Mouse (Mus musculus): ENCODE measurements around the gene Cpsf7. TPM values are rescaled to one million over a fixed set of nuclear protein-coding genes. Genes with fewer than 3 reads are reported as not detected.

Cpsf7 gene
- total RNA-seq (2021) = 10 to 100 TPM; 90.2 to 90.6 TPM
- long read RNA-seq, experiment 1, partial matches to known transcripts = 6 of 16 reads
- long read RNA-seq, experiment 1, other reads (novel, unspliced or antisense) = 9 of 16 reads
- long read RNA-seq, experiment 2, partial matches to known transcripts = 27 of 53 reads
- long read RNA-seq, experiment 2, other reads (novel, unspliced or antisense) = 25 of 53 reads

DNA sequence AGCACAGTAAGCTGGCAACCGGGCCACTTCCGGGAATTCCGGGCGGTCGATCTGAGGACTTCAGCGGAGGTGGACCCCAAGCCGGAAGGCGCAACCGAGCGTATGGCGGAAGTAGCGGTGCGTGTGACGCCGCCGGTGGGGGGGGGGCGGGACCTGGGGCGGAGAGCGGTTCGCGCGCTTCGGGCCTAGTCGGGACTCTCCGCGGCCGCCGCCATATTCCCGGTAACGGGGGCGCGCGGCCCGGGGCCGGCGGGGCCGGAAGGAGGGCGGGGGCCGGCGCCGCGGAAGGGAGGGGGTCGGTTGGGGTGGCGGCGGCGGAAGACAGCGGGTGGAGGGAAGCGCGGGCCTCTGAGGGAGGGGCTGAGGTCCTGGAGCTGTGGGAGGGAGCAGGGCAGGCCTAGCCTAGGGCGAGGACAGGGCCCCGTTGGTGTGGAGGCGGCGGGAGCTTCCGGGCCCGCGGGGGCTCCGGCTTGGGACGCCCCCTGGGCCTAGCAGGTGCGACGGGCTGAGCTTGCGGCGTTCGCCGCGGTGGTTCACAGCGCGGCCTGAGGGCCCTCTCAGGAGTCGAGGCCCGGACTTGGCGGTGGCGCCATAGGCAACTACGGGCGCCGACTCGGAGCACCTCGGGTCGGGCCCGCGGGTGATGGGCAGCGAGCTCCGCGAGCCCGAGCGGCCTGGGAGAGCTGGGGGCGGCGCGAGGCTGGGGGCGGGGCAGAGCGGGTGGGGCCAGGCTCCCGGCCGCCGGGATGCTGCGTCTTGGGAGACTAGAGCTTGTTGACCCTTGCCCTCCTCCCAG, at the start of gene Cpsf7:
Cpsf7 (plus strand) TSS at position 161 of the 796 bp plus-strand sequence.
- DNase-seq (ENCODE audit: low spot score in 2 of 2) = peak; percentile 67 to 82

DNA sequence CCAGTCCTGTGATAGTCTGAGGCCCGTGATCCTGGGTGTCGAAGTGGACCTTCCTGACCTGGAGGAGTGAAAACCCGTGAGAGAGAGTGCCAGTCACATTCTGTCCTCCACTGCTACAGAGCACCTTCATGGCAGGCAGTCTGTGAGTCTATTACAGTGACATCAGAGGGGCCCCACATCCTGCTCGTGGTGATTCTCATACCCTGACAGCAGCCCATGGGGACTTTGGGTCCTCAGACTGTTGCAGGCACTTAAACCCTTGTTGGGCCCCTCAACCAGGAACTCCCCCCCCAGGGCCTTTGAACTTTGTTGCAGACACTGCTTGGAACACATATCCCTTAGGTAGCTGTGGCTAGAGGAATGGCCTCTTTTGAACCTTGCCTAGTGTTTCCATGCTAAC, 45.5 kb upstream of the Cpsf7 start:
- no peak for DNase-seq (ENCODE audit: low spot score in 2 of 2)

DNA sequence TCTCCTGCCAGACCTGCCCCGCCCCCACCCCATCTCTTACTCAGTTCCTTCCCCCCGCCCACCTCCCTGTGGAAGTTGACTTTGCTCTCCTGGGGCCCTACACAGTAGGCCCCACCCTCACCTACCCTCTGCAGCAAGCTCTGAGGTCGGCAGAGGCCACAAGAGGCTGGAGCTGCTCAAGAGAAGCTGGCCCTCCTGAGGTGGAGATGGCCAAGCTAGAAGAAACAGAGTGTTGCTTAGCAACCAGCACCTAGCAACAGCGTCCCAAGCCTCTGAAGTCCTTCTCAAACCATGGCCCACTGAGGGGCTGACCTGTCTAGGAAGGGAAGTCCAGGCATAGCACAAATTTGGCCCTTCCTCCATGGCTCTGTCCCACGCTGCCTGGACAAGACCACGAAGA, 42.4 kb upstream of the Cpsf7 start, which contains the start of gene Ppp1r32:
Ppp1r32 (minus strand) TSS at position 226 of the 400 bp plus-strand sequence.
- DNase-seq (ENCODE audit: low spot score in 2 of 2) = no peak

DNA sequence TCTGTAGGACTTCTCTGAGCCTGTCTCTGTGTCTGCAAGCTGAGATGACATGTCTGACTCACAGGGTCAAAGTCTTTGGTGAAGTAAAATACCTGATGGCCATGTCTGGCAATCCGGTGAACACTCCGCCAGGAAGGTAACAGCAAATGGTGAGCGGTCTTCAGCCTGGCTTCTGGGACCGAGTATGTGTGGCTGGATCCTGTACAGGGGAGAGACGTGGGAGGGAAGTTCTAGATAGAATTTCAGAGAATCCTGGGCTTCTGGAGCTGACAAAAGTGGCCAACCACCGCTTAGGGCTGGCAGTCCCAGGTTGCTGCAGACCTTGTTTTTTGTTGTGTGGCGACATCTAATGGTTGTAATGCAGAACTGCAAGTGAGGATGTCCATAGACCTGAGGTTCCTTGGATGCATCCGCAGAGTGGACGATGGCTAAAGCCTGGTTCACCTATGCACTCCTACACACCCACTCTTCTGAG, 38.8 kb upstream of the Cpsf7 start:
- no peak for DNase-seq (ENCODE audit: low spot score in 2 of 2)

DNA sequence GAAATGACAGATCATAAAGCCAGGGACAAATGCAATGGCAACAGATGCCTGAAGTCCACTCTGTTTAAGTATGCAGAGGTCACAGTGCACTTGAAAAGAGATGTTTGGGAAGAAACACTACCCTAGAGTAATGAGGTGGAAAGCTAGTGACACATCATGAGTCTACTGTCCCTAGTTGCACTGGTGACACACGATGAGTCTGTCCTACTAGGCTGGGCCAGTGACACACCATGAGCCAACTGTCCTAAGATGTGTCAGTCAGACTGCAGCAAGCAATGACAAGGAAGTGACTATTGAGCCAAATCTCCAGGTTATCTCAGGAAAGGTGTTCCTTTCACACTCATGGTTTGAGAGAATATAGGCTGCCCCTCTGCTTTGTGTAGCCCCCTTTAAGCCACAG, 29.4 kb upstream of the Cpsf7 start:
- no peak for DNase-seq (ENCODE audit: low spot score in 2 of 2)

DNA sequence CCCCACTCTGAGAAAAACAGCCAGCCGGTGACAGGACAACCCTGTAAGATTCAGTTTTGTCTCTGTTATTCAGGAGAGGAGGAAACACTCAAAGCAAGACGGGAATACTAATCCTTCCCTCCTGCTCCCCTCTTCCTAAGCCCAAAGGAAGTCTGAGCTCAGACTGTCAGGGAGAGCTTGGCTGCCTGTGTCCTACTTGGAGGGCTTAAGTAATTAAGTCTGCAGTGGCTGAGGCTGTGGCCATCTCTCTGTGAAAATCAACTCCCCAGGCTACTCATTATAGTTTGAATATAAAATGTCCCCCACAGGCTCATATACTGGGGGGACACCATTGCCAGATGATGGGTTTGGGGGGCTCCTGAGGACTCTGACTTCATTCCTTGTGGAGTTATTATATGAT, 28.1 kb upstream of the Cpsf7 start:
- DNase-seq (ENCODE audit: low spot score in 2 of 2) = no peak

DNA sequence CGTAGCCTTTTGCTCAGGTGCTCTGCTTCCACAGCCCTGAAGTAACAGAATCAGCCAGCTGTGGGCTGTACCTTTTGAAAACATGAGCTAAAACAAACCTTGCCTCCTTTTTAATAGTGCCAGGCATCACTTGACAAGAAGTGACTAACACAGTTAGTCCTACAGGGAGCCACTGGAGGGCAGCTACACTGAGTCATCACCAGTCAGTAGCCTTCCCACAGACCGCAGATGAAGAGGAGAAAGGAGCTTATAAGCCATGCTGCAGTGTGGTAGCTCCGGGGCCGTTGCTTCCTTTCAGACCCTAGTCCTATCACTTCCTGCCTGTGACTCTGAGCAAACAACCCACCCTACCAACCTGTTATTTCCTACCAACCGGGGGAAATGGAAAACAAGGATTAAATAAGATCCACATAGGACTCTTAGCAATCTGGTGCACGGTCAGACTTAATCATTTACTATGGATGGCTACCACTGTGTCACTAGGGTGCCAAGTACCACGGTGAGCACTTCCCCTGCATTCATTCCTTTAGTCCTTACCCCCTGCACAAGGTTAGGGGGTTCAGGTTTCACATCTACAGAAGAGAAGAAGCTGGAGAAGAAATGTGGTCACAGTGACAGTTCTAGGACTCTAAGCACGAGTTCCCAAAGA, 27.4 kb upstream of the Cpsf7 start:
- DNase-seq (ENCODE audit: low spot score in 2 of 2) = no peak

DNA sequence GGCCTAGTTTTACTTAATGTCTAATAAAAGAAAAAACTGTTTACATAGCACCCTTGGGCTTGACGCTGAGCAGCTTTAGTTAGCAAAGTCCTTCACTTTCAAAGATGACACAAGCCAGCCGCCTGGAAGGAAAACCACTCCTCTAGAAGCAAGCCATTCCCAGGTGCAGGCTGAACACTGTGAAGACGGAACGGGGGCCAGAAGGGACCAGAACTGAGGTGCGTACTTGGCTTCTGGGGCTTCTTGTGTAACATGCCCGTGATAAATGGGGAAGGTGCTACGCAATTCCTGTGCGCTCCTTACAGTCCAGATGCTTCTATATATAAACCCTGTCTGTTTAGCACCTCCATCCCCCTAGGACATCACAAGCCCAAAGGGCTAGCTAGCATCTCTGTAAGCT, 24.5 kb upstream of the Cpsf7 start:
- DNase-seq (ENCODE audit: low spot score in 2 of 2) = no peak

DNA sequence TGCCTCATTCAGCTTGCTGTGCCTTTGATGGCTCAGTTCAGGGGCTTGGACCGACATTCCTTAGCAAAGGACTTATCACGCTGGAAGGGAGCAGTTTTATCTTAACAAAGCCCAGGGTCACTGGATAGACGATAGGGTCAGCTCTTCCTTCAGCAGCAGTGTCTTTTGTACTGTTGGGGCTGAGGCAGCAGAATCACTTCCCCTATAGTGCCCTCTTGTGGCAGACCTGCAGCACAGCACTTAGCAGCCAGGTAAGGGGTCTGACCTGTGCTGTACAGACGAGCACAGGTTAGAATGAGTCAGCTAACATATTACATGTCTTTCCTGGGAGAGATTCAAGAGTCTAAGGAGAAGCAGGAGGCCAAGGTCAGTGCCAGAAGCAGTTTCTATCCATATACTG, 22.5 kb upstream of the Cpsf7 start:
- no peak for DNase-seq (ENCODE audit: low spot score in 2 of 2)

DNA sequence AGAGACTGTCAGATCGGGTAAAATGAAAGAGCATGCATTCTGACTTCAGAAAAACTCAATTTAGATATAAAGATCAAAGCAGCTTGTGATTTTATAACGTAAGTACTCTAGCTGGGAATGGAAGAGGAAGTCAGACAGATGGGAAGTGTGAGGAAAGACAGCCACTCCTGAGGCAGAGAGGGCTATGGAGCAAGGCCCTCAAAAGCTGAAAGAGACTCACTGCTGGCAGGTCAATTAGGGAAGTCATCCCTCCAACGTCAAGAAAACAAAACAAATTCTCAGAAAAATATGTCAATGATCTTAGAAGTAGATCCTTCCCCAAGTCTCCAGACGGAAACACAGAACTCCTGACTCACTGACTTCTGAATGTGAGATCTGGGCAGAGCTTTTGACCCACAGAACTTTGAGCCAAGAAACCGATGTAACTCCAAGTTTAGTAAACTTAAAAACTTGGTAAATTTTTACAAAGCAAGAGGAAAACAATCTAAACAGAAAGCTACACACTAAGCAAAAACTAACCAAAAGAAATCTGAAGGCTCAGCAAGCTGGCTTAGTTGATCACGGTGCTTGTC, 14.2 kb upstream of the Cpsf7 start:
- no peak for DNase-seq (ENCODE audit: low spot score in 2 of 2)

DNA sequence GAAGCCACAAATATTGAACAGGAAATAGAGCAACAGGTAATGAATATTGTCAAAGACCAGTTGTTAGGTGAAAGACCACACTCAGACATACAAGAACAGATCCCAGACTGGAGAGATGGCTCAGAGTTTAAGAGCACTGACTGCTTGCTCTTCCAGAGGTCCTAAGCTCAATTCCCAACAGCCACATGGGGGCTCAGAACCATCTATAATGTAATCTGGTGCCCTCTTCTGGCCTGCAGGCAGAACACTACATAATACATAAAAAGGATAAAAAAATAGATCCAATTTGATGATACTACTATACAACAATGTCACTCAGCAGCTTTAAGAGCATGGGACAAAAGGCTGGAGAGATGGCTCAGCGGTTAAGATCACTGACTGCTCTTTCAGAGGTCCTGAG, 4.7 kb upstream of the Cpsf7 start:
- DNase-seq (ENCODE audit: low spot score in 2 of 2) = no peak

DNA sequence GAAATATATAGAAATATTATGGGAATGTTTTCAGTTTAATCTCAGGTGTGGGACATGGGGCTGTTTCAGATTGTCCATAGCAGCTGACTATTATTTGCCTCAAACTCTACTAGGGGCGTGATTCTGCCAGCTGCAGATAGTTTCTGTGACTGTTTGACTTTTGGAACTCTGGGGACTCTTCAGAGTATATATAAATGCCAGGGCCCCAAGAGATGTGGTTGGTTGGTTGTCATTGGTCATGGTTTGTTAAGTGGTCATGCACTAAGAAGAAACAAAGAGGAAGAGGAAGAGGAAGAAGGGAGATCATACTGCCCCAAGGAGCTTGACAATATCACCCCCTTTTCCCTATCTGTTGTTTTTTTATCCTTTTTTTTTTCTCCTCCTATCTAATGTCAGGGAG, 3.1 kb upstream of the Cpsf7 start:
- DNase-seq (ENCODE audit: low spot score in 2 of 2) = no peak

DNA sequence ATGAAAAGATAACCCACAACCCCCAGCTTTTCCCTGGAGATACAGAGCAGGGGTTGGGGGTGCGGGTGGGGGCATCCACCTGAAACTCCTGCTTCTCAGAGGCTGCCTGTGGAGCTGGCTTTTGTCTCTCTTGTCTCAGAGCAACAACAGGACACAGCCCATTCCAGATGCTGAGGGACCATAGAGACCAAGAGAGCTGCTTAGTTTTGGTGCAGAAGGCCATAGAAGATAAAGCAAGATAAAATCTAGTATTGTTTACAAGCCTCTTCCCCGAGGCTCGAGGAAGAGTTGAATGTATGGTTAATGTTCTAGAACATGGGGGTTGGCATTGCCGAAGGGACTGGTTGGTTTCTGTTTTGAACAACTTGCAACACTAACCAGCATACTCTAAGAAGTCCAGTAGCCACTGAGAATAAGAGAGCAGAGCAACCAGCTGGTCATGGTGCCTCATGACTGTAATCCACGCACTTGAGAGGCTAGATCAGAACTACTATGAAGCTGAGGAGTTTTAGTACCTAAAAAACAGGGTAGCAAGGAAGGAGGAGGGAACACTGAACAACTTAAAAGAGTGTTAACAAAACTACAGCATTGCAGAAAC, 1.5 kb upstream of the Cpsf7 start:
- DNase-seq (ENCODE audit: low spot score in 2 of 2) = no peak

DNA sequence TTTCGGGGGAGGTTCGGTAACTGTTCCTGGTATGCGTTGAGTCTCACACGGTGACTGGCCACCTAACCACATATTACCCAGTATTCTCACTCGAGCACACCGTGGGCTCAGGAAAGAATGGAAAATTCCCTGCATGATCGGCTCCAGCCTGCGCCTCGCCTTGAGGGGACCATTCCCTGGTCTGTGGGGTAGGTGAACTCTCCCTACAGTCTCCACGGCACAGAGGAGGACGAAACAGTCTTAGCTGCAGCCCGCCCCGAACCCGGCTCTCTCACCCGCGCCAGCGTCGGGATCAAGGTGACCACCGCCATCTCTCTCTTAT, 321 bp upstream of the Cpsf7 start:
- DNase-seq (ENCODE audit: low spot score in 2 of 2) = no peak

DNA sequence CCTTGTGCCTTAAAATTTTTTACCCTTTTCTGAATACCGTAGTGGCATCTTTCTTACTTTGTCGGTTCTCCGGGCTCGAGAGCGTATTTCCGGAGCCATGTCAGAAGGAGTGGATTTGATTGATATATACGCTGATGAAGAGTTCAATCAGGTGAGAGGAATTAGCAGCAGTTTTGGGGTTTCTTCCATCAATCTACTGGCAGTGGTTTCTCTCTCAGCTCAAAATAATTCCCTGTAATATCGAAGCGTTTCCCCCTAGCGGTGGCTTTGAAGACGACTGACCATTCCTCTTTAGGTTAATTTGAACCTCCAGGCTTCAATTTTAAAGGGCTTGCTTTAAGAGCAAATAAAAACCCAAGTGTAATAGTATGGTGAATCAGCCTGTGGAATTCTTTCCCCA, 844 bp downstream of the Cpsf7 start, which contains the start of gene Sdhaf2:
Sdhaf2 (minus strand) TSS at position 233 of the 400 bp plus-strand sequence.
- no peak for DNase-seq (ENCODE audit: low spot score in 2 of 2)

DNA sequence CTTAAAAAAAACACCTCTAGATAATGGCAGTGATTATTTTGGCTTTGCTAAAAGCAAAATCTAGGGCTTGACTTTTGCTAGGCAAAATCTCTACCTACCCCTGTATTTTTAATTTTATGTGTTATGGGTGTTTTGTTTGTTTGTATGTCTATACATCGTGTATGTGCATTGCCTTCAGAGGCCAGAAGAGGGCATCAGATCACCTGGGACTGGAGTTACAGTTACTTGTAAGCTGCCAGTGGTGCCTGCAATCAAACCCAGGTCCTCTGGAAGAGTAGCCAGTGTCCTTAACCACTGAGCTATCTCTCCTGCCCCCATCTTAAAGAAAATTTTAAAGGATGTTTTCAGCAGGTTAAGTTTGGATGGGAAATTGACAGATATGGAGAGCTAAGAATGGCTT, 5.0 kb downstream of the Cpsf7 start:
- DNase-seq (ENCODE audit: low spot score in 2 of 2) = no peak

DNA sequence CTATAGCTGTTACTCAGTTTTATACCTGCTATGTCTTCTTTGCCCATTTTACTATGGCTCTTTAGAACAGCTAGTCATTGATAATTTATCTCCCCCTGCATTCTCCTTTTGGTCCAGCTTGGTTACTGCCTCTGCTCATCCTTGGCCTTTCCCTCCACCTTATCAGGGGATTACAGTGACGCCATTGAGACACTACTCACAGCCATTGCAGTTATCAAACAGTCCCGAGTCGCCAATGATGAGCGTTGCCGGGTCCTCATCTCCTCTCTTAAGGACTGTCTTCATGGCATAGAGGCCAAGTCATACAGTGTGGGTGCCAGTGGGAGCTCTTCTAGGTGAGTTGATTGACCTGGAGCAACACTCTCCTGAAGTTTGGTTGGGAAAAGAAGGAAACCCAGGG, 14.4 kb downstream of the Cpsf7 start:
- no peak for DNase-seq (ENCODE audit: low spot score in 2 of 2)

DNA sequence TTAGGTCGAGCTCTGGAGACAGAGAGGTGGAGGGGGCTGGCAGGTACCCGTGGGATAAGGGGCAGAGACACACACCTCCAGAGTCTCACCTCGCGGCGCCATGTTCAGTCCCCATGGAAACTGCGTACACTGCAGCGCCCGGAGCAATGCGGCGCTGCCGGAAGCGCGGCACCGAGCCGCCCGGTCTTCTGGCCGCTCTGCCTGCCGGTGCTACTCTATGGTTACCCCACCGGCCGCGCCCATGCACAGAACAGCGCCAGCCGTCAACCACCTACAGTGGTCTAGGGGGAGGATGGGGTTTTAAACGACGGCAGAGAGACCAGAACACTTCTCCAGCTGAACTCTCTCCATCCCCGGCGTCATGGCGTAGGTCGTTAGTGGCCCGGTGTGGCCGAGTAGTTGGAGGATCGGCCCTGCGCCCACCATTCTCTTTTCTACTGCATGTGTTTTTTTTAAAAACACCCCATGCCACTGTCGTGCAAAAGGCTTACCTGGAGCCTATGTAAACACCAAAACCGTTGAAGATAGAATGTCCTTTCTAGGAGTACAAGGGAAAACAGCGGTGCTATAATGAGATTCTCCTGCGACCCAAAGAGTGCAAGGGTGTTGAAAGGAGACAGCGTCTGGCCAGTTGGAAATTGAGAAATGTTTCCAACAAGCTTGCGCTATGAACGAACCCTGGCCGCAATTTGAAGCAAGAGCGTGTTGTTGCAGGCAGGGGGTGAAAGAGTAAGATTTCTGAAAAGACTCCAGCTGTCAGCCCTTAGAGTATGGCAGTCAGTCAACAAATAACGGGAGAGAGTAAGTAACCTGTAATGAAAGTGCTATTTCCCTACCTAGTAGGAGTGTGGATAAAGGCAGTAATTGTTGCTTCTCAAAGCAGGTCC, 30.8 kb downstream of the Cpsf7 start, which contains the start of gene Tmem216:
Tmem216 (minus strand) TSS at position 615 of the 887 bp plus-strand sequence.
- peak; percentile 60 to 63 for DNase-seq (ENCODE audit: low spot score in 2 of 2)

DNA sequence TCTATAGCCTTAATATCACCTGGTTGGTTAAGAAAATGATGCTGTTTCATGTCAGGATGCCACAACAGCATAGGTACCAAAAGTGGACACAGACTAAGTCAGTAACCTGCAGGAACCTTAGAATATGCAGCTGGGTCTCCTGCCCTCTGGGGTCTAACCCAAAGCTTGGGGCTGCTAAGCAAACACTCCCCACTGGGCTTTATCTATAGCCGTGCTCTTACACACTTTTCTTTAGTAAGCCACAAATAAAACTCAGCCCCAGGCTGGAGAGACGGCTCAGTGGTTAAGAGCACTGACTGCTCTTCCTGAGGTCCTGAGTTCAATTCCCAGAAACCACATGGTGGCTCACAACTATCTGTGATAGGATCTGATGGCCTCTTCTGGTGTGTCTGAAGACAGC, 31.9 kb downstream of the Cpsf7 start:
- DNase-seq (ENCODE audit: low spot score in 2 of 2) = no peak

DNA sequence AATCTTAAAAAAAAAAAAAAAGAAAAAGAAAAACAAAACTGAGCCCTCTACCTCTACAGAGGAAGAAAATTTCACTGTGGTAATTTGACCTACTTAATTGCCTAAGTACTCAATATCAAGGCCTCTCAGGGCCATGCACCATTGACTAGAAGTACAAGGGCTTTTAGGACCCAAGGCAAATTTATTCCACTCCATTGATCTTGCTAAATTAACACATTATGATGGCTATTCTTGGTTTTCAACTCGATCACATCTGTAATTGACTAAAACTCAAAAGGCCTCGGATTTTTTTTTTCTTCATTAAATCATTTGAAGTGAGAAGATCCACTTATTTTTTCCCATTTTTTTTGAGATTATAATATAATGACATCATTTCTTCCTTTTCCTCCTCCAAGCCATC, 32.4 kb downstream of the Cpsf7 start:
- no peak for DNase-seq (ENCODE audit: low spot score in 2 of 2)

Data from adrenal gland, postnatal 4 days (tissue).